Mouse (Mus musculus) neural tube, embryonic 12.5 days (tissue): ENCODE measurements around the gene Sel1l. TPM values are rescaled to one million over a fixed set of nuclear protein-coding genes. Genes with fewer than 3 reads are reported as not detected.
A peak's percentile ranks its signal among the peaks of the same experiment; 100 is the strongest.

ENCODE experiments used
- ATAC-seq: fragments of 200-750 bp; cut with Nextera tagmentation; 2 replicates; pipeline ENCODE4 v1.8.0; 2017; ENCODE audit warnings: low read depth, mild to moderate bottlenecking, moderate TSS enrichment, moderate library complexity; ENCODE audit not compliant: low FRiP score
- H3K27ac ChIP-seq: fragments of 300-500 bp; sonication (generic); 2 replicates; pipeline ENCODE4 v1.5.1; 2016
- H3K27me3 ChIP-seq: fragments of 300-500 bp; sonication (generic); replicated peaks from 2 replicates; pipeline ENCODE4 v1.6.1; 2016; ENCODE audit warnings: mild to moderate bottlenecking
- H3K36me3 ChIP-seq: fragments of 300-500 bp; sonication (generic); 2 replicates; pipeline ENCODE4 v1.6.1; 2016; ENCODE audit warnings: mild to moderate bottlenecking
- H3K4me1 ChIP-seq: fragments of 300-500 bp; sonication (generic); 2 replicates; pipeline ENCODE4 v1.6.1; 2016
- H3K4me2 ChIP-seq: fragments of 300-500 bp; sonication (generic); replicated peaks from 2 replicates; pipeline ENCODE4 v1.6.1; 2016; ENCODE audit warnings: mild to moderate bottlenecking
- H3K4me3 ChIP-seq: fragments of 300-500 bp; sonication (generic); 2 replicates; pipeline ENCODE4 v1.5.1; 2016
- H3K9ac ChIP-seq: fragments of 300-500 bp; sonication (generic); 2 replicates; pipeline ENCODE4 v1.6.1; 2016; ENCODE audit warnings: mild to moderate bottlenecking
- H3K9me3 ChIP-seq: fragments of 300-500 bp; sonication (generic); 2 replicates; pipeline ENCODE4 v1.6.1; 2016; ENCODE audit warnings: mild to moderate bottlenecking
- WGBS: fragments of 180-500 bp; shearing (Covaris S2); methylation state at CpG from one replicate; pipeline ENCODE4 v1.1.7; 2016; 5-methylcytosine and 5-hydroxymethylcytosine counted together
- polyA plus RNA-seq: library from polyadenylated mRNA; unstranded; fragments of >200 nt; fragmentation: Nextera tagmentation; extraction: Ambion mirVana; gene quantifications from 2 replicates; pipeline ENCODE4 v1.2.1, GENCODE M21; 2016

Gene Sel1l
- polyA plus RNA-seq, 1 experiment from 2014 or later: 89.3 TPM

DNA sequence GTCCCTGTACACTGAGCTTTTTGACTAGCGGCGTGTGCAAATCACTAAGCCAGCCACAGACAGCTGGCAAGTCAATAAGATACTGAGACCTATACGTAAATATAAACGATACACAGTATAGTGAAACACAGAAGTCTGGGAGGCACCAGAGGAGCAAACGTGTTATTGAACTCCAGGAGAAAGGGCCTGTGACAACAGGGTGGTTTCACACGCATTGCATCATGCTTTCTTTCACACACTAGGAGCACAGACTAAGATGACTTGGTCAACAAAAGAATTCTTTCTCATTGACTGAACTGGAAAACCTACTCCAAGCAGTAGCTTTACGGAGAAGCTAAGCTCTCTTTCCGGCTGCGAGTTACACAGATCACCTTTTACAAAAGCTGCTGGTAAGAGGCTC lies 3.6 kb downstream of the Sel1l start:
- no peak overlapping the region for H3K9ac ChIP-seq
- H3K4me3 ChIP-seq: no peak overlapping the region
- no peak overlapping the region for H3K4me2 ChIP-seq
- peaks cover 22% of the 10 kb centered on the region for H3K36me3 ChIP-seq
- ATAC-seq: no peak
- H3K27me3 ChIP-seq: no peaks in the 10 kb centered on the region
- peaks cover 7% of the 10 kb centered on the region; the same call in 1 of the 2 replicates for H3K4me1 ChIP-seq
- H3K27ac ChIP-seq: no peak overlapping the region
- no peaks in the 10 kb centered on the region for H3K9me3 ChIP-seq
- WGBS: 87% methylated on average over 9 of the region's 9 CpGs

DNA sequence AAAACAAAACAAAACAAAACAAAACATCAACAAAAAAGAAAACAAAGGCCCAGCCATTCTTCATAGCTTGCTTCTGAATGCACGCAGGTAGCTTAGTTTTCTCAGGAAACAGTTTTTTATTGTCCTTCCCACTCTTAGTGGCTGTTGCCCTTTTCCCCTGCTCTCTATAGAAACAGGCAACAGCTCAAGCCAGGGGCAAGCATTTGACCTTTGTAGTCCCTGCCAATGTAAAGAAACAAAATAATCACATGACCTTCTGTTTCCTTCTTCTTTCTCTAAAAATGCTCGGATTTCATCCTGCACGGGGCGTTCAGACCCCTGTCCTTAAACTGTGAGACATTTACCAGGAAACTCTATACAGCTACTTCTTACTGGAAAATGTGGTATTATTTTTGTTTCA lies 4.4 kb downstream of the Sel1l start:
- 70% methylated on average over 4 of the region's 4 CpGs for WGBS
- no peak for ATAC-seq
- no peaks in the 10 kb centered on the region for H3K9me3 ChIP-seq
- peaks cover 7% of the 10 kb centered on the region; the same call in 1 of the 2 replicates for H3K4me1 ChIP-seq
- H3K9ac ChIP-seq: no peak overlapping the region
- no peak overlapping the region for H3K27ac ChIP-seq
- H3K4me2 ChIP-seq: no peak overlapping the region
- no peak overlapping the region for H3K4me3 ChIP-seq
- H3K36me3 ChIP-seq: peaks cover 27% of the 10 kb centered on the region
- H3K27me3 ChIP-seq: no peaks in the 10 kb centered on the region

DNA sequence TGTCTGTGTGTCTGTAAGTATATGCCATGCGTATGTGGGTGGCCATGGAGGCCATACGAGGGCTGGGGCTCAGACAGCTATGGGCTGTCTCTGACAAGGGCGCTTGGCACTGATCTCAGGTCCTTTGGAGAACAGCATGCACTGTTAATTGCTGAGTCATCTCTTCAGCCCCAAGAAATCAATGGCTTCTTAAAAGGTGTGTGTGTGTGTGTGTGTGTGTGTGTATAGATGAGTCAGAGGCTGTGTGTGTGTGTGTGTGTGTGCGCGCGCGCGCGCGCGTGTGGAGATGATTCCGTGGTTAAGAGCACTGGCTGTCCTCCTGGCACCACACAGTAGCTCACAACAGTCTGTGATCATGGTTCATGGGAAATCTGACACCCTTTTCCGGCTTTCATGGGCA lies 5.1 kb downstream of the Sel1l start:
- Histone ChIP-seq H3K27me3 (no peaks in the 10 kb centered on the region), H3K4me2 (no peak overlapping the region), H3K9ac (no peak overlapping the region), H3K9me3 (no peaks in the 10 kb centered on the region), H3K27ac (no peak overlapping the region), H3K4me1 (peaks cover 7% of the 10 kb centered on the region; the same call in 1 of the 2 replicates), H3K4me3 (no peak overlapping the region), H3K36me3 (peaks cover 33% of the 10 kb centered on the region)
- 94% methylated on average over 13 of the region's 13 CpGs for WGBS
- no peak for ATAC-seq

DNA sequence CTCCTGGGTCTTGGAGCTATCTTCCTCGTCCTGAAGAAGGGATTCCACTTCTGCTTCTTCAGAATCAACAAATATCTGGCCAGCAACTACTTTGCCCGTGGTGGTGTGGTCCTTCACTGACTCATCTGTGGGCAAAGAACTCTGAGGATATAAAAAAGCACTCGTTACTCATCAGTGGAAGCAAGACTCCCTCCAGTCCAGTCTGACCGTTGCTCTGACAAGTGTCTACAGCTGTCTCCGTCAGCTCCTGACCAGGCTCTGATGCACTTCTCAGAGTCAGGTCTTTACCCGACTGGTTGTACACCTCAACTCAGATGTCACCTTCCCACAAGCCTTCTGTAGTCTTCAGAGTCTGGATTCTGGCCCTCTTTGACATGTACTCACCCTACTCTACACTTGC lies 7.2 kb downstream of the Sel1l start:
- Histone ChIP-seq H3K4me1 (no peaks in the 10 kb centered on the region), H3K9ac (no peak overlapping the region), H3K27me3 (no peaks in the 10 kb centered on the region), H3K27ac (no peak overlapping the region), H3K36me3 (peaks cover 54% of the 10 kb centered on the region), H3K9me3 (no peaks in the 10 kb centered on the region), H3K4me3 (no peak overlapping the region), H3K4me2 (no peak overlapping the region)
- no peak for ATAC-seq
- 91% methylated on average over 6 of the region's 6 CpGs for WGBS

- no peak for ATAC-seq
- no peaks in the 10 kb centered on the region for H3K9me3 ChIP-seq
- H3K9ac ChIP-seq: no peak overlapping the region
- peaks cover 70% of the 10 kb centered on the region for H3K36me3 ChIP-seq
- H3K27me3 ChIP-seq: no peaks in the 10 kb centered on the region
- WGBS: 83% methylated on average over 7 of the region's 7 CpGs
- H3K4me3 ChIP-seq: no peak overlapping the region
- no peak overlapping the region for H3K27ac ChIP-seq
- H3K4me1 ChIP-seq: no peaks in the 10 kb centered on the region
- no peak overlapping the region for H3K4me2 ChIP-seq
Observed at GRCm38 (mm10) chr12:91838261-91838660, 10.7 kb downstream of the Sel1l start.

DNA sequence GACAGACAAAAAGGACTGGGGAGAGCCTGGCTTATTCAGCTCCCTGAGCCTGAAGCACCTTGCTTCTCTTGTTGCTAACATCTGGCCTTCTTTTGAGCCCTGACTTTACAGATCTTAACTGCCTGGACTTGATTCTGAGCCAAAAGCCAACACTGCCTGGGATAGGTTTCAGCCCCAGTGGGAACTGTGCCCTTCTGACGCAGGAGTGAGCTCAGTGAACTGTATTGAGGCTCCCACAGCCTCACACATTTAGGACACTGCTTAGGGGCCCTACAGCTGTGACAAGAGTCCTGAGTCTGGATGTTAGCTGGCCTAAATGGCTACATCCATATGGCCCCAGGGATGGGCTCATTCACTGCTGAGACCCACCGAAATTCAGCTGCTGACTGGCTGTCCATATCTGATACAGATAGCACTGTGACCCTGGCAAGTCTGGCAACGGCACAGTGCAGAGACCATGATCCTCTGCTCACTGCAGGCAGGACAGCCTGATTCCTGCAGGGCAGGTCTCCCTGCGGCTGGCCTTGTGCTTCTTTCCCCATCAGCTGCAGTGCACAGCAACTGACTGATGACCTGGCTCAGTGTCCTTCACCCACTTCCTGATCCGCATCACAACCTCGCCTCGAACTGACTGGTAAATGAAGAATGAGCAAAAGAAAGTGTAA lies 11.4 kb downstream of the Sel1l start:
- no peaks in the 10 kb centered on the region for H3K9me3 ChIP-seq
- WGBS: 90% methylated on average over 7 of the region's 7 CpGs
- H3K27me3 ChIP-seq: no peaks in the 10 kb centered on the region
- H3K4me1 ChIP-seq: no peaks in the 10 kb centered on the region
- no peak overlapping the region for H3K4me3 ChIP-seq
- no peak overlapping the region for H3K27ac ChIP-seq
- H3K4me2 ChIP-seq: no peak overlapping the region
- no peak for ATAC-seq
- H3K36me3 ChIP-seq: peaks cover 74% of the 10 kb centered on the region
- H3K9ac ChIP-seq: no peak overlapping the region

GRCm38 (mm10) chr12:91833939-91834333 lies 15.0 kb downstream of the Sel1l start:
- no peak overlapping the region for H3K27ac ChIP-seq
- no peaks in the 10 kb centered on the region for H3K9me3 ChIP-seq
- 82% methylated on average over 5 of the region's 5 CpGs for WGBS
- H3K4me2 ChIP-seq: no peak overlapping the region
- H3K4me3 ChIP-seq: no peak overlapping the region
- ATAC-seq: no peak
- no peaks in the 10 kb centered on the region for H3K4me1 ChIP-seq
- no peak overlapping the region for H3K9ac ChIP-seq
- no peaks in the 10 kb centered on the region for H3K27me3 ChIP-seq
- peaks cover 66% of the 10 kb centered on the region for H3K36me3 ChIP-seq

GRCm38 (mm10) chr12:91833237-91833938 lies 15.6 kb downstream of the Sel1l start:
- Histone ChIP-seq H3K4me2 (no peak overlapping the region), H3K9ac (no peak overlapping the region), H3K4me3 (no peak overlapping the region), H3K36me3 (peaks cover 64% of the 10 kb centered on the region), H3K27ac (no peak overlapping the region), H3K4me1 (no peaks in the 10 kb centered on the region), H3K9me3 (no peaks in the 10 kb centered on the region), H3K27me3 (no peaks in the 10 kb centered on the region)
- ATAC-seq: no peak
- WGBS: 93% methylated on average over 3 of the region's 3 CpGs

DNA sequence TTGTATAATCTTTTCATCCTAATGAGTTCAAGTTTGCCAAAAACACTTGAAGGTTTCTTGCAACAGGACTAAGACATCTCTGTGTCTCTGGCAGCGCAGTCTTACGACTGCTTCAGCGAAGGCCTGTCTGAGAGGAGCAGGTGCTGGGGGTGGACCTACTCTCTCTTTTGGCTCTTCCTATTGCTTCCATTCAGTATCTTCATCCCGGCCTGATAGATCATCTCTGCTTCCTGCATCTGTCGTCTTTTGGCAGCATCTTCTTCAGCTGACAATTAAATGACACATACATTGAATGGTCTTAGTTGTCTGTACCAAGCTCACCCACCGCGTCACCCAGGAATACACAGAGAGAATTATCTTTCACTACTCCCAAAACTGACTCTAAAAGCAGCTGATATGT lies 17.5 kb downstream of the Sel1l start:
- H3K36me3 ChIP-seq: peaks cover 55% of the 10 kb centered on the region

GRCm38 (mm10) chr12:91820461-91820860 lies 28.5 kb downstream of the Sel1l start:
- Histone ChIP-seq H3K9me3 (no peaks in the 10 kb centered on the region), H3K4me1 (no peaks in the 10 kb centered on the region), H3K4me2 (no peak overlapping the region), H3K9ac (no peak overlapping the region), H3K27me3 (no peaks in the 10 kb centered on the region), H3K27ac (no peak overlapping the region), H3K4me3 (no peak overlapping the region), H3K36me3 (peaks cover 67% of the 10 kb centered on the region)
- no peak for ATAC-seq
- WGBS: 92% methylated on average over 12 of the region's 12 CpGs

More for the DNA sequence above, 17.5 kb downstream of the Sel1l start:
- no peak for ATAC-seq
- H3K9ac ChIP-seq: no peak overlapping the region
- 90% methylated on average over 7 of the region's 7 CpGs for WGBS
- H3K4me3 ChIP-seq: no peak overlapping the region
- H3K4me1 ChIP-seq: no peaks in the 10 kb centered on the region
- no peaks in the 10 kb centered on the region for H3K9me3 ChIP-seq
- H3K27ac ChIP-seq: no peak overlapping the region
- no peak overlapping the region for H3K4me2 ChIP-seq
- H3K27me3 ChIP-seq: no peaks in the 10 kb centered on the region

DNA sequence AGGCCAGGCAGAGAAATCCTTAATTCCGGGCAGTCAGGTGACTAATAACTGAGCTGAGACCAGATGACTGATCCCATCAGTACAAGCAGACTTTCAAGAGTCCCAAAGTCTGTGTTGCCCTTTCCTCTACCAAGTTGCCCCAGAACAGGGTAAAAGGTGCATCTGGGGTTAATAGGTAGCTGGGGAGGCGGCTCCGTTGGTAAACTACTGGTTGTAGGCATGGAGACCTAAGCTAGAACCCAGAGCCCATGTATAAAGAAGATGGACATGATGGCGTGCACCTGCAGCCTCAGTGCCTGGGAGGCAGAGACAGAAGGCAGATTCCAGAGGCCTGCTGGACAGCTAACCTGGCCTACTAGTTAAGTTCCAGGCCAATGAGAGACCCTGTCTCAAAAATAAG lies 30.2 kb downstream of the Sel1l start:
- ATAC-seq: no peak
- WGBS: 93% methylated on average over 4 of the region's 4 CpGs
- Histone ChIP-seq H3K9me3 (no peaks in the 10 kb centered on the region), H3K36me3 (peaks cover 68% of the 10 kb centered on the region), H3K4me3 (no peak overlapping the region), H3K9ac (no peak overlapping the region), H3K27me3 (no peaks in the 10 kb centered on the region), H3K4me2 (no peak overlapping the region), H3K27ac (no peak overlapping the region), H3K4me1 (no peaks in the 10 kb centered on the region)

GRCm38 (mm10) chr12:91815990-91816389 lies 33.0 kb downstream of the Sel1l start:
- Histone ChIP-seq H3K36me3 (peaks cover 66% of the 10 kb centered on the region), H3K27me3 (no peaks in the 10 kb centered on the region), H3K4me2 (no peak overlapping the region), H3K4me1 (no peaks in the 10 kb centered on the region), H3K27ac (no peak overlapping the region), H3K4me3 (no peak overlapping the region), H3K9me3 (no peaks in the 10 kb centered on the region), H3K9ac (no peak overlapping the region)
- WGBS: 33% methylated on average over 10 of the region's 10 CpGs
- 0 out of 2 replicates have a peak, but pooled peaks have one; percentile 53 for ATAC-seq

DNA sequence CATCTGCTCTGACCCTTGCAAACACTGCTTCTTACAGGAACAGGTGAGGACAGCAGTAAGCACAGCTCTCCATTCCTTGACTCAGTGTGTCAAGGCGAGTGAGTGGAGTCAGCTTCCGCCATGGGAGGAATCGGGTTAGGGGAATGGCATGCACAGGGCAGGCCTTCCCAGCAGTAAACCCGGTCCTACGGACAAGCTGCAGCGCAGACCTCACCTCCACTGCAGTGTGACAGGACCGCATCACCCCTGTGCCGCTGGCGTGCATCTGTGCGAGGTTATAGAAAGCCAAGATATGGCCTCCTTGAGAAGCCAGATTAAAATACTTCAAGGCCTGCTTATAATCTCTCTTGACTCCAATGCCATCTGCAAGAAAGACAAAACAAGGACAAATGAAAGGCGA lies 33.4 kb downstream of the Sel1l start:
- Histone ChIP-seq H3K36me3 (peaks cover 69% of the 10 kb centered on the region), H3K4me3 (no peak overlapping the region), H3K4me2 (no peak overlapping the region), H3K9ac (no peak overlapping the region), H3K4me1 (no peaks in the 10 kb centered on the region), H3K27me3 (no peaks in the 10 kb centered on the region), H3K27ac (no peak overlapping the region), H3K9me3 (no peaks in the 10 kb centered on the region)
- WGBS: 97% methylated on average over 11 of the region's 11 CpGs
- ATAC-seq: no peak
